Mouse (Mus musculus) gonadal fat pad, adult 2 months (tissue): ENCODE measurements around the gene Il9. TPM values are rescaled to one million over a fixed set of nuclear protein-coding genes. Genes with fewer than 3 reads are reported as not detected.

ENCODE experiments used
- DNase-seq: peaks from one replicate; pipeline ENCODE4 v3.0.0-alpha.2; 2012; ENCODE audit warnings: low read depth
- polyA plus RNA-seq: library from polyadenylated mRNA; depleted of rRNA; stranded (reverse); fragments of >200 nt; gene quantifications from 2 replicates; pipeline ENCODE4 v1.2.3, GENCODE M21; 2012; rRNA removed

The Il9 gene
- polyA plus RNA-seq, result not detected in 2 replicates

GRCm38 (mm10) chr13:56482146-56482545 lies at the start of gene Il9:
Gene Il9 (minus strand): TSS chr13:56482246.
- DNase-seq, result no peak

- no peak for DNase-seq
Observed at GRCm38 (mm10) chr13:56529685-56530084, 47.6 kb upstream of the Il9 start.

- DNase-seq, result no peak
Observed at GRCm38 (mm10) chr13:56529031-56529430, 47.0 kb upstream of the Il9 start.

GRCm38 (mm10) chr13:56528281-56528680 lies 46.2 kb upstream of the Il9 start:
- no peak for DNase-seq

- no peak for DNase-seq
Observed at GRCm38 (mm10) chr13:56527846-56528245, 45.8 kb upstream of the Il9 start.

- DNase-seq, result no peak
Observed at GRCm38 (mm10) chr13:56526871-56527270, 44.8 kb upstream of the Il9 start.

GRCm38 (mm10) chr13:56522821-56523167 lies 40.7 kb upstream of the Il9 start:
- no peak for DNase-seq

GRCm38 (mm10) chr13:56522081-56522820 lies 40.2 kb upstream of the Il9 start, which contains the start of gene Fbxl21:
Gene Fbxl21 (plus strand): TSS chr13:56522472.
- peak; percentile 36 for DNase-seq

GRCm38 (mm10) chr13:56516816-56517215 lies 34.8 kb upstream of the Il9 start:
- no peak for DNase-seq

GRCm38 (mm10) chr13:56516311-56516710 lies 34.3 kb upstream of the Il9 start:
- DNase-seq, result no peak

- no peak for DNase-seq
Observed at GRCm38 (mm10) chr13:56513595-56513994, 31.5 kb upstream of the Il9 start.

GRCm38 (mm10) chr13:56509796-56510195 lies 27.8 kb upstream of the Il9 start:
- DNase-seq, result no peak

GRCm38 (mm10) chr13:56506871-56507496 lies 24.9 kb upstream of the Il9 start:
- DNase-seq, result no peak

GRCm38 (mm10) chr13:56501866-56502420 lies 19.9 kb upstream of the Il9 start:
- DNase-seq, result no peak

- DNase-seq, result no peak
Observed at GRCm38 (mm10) chr13:56500636-56501035, 18.6 kb upstream of the Il9 start.

- no peak for DNase-seq
Observed at GRCm38 (mm10) chr13:56500132-56500531, 18.1 kb upstream of the Il9 start.

- peak; percentile 38 for DNase-seq
Observed at GRCm38 (mm10) chr13:56494440-56494839, 12.4 kb upstream of the Il9 start.

- DNase-seq, result no peak
Observed at GRCm38 (mm10) chr13:56488012-56488411, 6.0 kb upstream of the Il9 start.

GRCm38 (mm10) chr13:56478027-56478426 lies 4.0 kb downstream of the Il9 start:
- DNase-seq, result no peak

GRCm38 (mm10) chr13:56477271-56477670 lies 4.8 kb downstream of the Il9 start:
- DNase-seq, result no peak

- DNase-seq, result no peak
Observed at GRCm38 (mm10) chr13:56476790-56477189, 5.3 kb downstream of the Il9 start.

GRCm38 (mm10) chr13:56475363-56475762 lies 6.7 kb downstream of the Il9 start:
- DNase-seq, result no peak

- DNase-seq, result no peak
Observed at GRCm38 (mm10) chr13:56472661-56473060, 9.4 kb downstream of the Il9 start.
